Mouse (Mus musculus) layer of hippocampus, adult 9-10 months (tissue): ENCODE data around the gene Car11.
A peak's percentile ranks its signal among the peaks of the same experiment; 100 is the strongest.

Experiments used
- DNase-seq: peaks from one replicate; pipeline ENCODE4 v3.0.0; 2022; ENCODE audit warnings: low spot score

Car11 gene

DNA sequence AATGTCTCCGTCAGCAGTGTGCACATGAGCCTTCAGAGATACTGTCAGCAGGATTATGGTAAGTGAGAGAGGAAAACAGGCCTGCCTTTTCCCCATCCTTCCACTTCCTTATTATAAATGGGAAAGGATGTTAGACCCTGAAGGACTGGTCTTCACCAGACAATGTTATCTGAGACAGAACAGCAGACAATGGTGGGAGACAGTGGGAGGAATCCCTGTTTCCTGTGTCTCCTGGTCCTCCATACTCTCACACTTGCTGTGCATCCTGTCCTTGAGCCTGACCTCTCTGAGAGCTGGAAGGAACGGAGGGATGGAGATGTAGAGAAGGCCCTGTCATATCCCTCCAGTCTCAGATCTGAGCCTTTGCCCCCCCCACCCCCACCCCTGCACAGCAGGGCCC lies 7.3 kb upstream of the Car11 start:
- DNase-seq: no peak

DNA sequence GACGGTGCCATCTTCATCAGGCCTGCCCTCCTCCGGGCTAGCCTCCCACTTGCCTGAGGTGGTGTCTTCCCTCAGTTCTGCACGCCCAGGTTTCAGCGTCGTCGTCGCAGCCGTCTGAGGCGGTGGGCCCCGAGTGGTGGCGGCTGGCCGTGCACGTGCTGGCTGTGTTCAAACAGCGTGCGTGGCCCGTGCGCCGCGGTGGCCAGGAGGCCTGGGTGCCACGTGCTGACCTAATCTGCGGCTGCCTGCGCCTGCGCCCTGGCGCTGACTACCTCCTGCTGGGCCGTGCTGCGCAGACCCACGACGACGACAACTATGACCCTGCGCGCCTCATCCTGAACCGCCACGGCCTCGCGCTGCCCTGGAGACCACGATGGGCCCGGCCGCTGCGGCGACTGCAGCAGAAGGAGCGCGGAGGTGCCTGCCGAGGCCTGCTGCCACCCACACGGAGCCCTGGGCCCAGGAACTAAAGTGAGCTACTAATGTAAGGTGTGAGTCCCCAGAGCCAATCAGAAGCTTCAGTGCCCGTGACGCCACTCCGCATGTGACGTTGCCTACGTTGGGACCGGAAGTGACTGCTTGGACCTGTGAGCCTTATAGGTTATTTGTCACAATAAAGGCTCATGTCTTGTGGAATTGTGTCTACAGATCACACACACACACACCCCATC lies 5.6 kb upstream of the Car11 start, which contains the start of gene Sec1:
Gene Sec1, minus strand, starts transcription at position 482 of the 671 bp plus-strand sequence.
- no peak for DNase-seq

DNA sequence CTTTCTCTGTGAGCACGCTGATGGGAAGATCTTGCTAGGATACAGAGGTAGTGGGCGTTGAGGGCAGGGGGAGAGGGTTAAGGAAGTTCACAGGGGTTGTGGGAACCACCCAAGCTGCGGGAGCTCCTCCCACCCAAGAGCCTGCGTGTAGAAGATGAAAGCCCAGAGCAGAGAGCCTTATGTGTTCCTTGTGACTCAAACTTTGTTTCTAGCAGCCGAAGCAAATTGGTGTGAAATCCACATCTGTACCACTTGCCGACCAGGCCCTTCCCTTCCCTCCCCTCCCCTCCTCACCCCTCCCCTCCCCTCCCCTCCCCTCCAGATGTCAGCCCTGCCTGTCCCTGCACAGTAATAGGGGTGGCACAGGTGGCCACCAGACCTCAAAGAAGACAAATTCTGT lies 4.5 kb upstream of the Car11 start:
- no peak for DNase-seq

DNA sequence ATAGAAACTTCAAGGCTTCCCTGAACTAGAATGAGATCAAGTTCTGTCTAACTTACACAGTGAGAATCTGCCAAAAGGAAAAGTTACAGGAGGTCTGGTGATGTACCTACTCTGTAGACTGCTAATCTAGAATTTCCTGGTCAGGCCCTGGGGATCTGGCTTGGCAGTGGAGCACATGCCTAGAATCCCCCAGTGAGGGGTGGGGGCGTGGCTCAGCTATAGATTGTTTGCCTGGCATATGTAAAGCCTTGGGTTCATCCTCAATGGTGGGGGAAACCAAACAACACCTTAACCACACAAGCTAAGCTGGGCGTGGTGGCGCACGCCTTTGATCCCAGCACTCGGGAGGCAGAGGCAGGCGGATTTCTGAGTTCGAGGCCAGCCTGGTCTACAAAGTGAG lies 1.7 kb upstream of the Car11 start:
- no peak for DNase-seq

DNA sequence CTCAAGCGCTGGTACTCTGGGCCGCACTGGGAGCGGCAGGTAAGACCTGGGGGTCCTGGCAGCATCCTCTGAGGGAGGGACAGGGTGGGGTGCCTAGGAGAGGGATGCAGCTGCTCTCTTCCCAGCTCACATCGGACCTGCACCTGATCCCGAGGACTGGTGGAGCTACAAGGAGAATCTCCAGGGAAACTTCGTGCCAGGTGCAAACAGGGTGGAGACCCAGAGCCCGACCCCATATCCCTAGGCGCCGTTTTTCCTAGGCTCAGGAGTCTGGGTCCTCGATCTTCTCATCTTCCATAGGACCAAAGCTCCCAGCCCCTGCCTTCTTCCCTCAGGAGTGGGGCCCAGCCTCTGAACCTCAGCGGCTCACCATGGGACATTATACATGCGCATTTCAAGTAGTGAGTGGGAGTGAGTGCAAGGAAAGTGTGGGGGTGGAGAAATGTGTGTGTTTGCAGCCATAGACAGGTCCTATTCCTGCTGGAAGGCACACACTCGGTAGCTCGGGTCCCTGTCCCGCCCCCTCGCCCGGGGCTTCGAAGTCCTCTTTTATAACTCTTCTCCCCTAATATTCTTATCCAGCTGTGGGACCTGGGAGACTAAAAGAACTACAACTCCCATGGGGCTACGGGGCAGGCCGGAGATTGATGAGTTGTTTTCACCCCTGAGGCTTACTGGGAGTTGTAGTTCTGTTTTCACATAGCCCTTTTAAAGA lies 815 bp downstream of the Car11 start:
- no peak for DNase-seq

DNA sequence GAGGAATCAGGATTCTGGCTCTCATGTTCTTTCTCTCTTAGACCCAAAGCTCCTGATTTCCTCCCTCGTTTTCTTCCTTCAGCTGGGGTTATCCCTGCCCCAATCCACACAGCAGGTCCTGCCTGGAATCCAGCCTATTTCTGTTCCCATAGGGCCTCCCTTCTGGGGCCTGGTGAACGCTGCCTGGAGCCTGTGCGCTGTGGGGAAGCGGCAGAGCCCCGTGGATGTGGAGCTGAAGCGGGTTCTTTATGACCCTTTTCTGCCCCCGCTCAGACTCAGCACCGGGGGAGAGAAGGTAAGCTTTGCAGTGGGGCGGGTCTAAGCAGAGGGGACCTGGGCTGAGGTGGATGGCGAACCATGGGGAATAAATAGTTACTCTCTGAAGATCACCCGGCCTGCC lies 1.4 kb downstream of the Car11 start:
- DNase-seq: no peak

DNA sequence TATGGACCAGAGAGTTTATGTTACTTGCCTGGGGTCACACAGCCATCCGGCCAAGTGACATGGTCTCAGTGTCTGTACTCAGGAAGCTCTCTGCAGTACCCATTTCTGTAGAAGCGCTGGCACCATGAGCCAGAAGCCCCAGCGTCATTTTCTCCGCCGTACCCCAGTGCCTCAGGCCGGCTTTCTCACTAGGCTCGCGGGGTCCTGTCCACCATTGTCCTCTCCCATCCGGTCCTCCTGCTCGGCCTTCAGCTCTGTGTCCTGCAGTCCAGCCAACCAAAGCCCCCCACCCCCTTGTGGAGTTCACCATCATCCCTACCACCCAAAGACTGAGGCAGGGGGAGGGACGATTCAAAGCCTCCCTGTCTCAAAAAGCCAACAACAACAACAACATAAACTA lies 2.0 kb downstream of the Car11 start:
- DNase-seq: no peak

DNA sequence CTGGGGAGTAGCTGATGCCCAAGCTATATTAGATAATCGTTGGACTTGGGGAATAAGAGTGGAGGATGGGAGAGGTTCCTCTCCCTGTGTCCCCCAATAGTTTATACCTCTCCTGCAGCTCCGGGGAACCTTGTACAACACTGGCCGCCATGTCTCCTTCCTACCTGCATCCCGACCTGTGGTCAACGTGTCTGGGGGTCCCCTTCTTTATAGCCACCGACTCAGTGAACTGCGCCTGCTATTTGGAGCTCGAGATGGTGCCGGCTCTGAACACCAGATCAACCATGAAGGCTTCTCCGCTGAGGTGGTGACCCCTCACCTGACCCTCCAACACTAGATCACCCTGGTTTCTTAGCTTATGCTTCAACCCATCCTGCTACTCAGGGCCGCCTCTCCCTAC lies 2.7 kb downstream of the Car11 start:
- DNase-seq: no peak

DNA sequence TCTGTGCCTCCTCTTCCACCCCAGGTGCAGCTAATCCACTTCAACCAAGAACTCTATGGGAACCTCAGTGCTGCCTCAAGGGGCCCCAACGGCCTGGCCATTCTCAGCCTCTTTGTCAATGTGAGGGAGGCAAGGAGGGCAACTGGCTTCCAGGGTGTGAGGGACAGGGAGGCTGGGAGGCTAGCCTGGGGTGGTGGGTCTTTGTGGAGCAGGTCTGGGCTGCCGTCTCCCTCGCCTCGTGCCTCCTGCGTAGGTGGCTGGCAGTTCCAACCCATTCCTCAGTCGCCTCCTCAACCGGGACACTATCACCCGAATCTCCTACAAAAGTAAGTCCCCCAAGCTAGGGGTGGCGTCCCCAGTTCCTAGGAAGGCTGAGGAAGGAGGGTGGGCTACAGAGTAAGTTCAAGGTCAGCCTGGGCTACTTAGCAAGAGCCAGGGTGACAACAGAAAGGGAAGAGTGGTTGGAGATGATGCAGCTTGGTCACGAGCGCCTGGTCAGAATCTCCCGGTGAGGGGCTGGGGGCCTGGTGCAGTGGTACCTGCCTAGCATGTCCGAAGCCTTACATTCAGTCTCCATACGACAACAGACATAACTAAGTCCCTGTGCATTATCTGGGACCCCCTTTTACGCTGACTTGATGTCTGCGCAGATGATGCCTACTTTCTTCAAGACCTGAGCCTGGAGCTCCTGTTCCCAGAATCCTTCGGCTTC lies 3.3 kb downstream of the Car11 start:
- DNase-seq: no peak

DNA sequence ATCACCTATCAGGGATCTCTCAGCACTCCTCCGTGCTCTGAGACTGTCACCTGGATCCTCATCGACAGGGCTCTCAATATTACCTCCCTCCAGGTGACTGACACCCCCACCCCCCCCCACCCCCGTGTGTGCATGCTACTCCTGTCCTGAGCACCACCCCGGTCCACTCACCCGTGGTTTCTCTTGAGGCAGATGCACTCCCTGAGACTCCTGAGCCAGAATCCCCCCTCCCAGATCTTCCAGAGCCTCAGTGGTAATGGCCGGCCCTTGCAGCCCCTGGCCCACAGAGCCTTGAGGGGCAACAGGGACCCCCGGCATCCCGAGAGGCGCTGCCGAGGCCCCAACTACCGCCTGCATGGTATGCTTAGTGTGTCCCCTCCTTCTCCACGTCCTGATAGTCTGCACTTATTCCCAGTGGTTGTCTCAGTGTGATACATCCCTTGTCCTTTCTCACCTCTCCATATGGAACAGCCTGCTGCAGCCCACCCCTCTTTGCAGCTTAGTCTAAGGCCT lies 3.9 kb downstream of the Car11 start:
- no peak for DNase-seq

DNA sequence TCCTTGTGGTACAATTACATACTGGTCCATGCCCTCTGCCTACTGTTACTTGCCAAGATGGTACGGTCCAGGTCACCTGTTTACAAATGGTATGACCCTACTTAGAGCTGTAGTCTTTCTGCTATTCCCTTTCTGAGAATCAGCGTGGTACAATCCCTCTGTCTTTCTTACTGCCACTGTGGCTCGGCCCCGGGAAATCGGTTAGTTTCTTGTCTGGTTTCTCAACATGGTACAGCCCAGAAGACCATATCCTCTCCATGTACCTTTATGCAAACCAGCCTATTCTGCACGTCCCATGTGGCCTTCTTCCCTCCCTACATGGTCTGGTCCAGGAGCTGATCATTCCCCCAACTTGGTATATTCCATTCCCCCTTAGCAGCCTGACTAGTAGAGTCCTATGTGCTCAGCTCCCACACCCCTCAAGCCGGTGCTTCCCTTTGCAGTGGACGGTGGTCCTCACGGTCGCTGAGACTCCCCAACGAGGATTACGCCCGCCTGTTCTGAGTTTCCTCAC lies 4.5 kb downstream of the Car11 start:
- no peak for DNase-seq

DNA sequence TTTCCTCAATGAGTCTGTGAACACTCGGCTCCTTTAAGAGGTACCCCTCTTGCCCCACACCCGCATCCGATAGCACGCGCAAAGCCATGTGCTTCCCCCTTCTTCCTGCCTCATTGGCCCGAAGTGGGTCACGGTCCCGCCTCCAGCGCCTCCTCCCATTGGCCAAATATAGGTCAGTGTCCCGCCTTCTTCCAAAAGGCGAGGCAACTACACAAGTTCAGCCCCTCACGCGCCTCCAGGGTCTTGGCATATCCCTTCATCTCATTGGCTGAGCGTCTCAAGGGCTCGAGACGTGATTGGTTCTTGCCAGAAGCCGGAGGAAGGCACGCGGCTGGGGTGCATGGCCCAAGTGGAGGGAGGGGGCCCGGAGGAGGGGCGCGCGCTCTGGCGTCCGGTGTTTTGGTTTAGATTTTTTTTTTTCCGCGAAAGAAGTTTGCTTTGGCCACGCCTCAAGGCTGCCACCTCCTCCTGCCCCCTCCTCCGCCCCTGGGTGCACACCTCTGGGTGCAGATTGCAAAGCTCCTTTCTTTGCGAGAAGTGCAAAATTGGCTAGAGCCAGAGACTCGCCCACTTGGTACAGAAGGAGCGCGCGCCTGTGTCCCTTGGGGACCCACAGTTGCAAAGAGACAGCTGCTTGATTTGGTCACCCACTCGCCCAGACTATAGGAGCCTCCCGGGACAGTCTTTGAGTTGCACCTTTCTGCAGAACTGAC lies 5.2 kb downstream of the Car11 start, which contains the start of gene Dbp:
Gene Dbp, plus strand, starts transcription at position 359 of the 713 bp plus-strand sequence.
- DNase-seq: peak; percentile 99

DNA sequence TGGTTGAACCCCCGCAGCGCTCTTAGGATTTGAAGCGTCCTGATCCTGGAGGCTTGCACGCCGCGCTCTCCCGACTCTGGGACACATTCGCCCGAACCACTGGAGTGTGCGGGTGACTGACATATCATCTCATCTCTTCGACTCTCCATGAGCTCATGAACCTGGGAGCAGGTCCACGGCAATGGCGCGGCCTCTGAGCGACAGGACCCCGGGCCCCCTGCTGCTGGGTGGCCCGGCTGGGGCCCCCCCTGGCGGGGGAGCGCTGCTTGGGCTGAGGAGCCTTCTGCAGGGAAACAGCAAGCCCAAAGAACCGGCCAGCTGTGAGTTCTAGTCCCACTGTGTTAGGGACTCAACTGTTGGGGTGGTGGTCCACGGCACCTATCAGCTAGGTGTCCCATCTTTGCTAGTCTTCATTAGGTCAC lies 5.8 kb downstream of the Car11 start:
- no peak for DNase-seq

DNA sequence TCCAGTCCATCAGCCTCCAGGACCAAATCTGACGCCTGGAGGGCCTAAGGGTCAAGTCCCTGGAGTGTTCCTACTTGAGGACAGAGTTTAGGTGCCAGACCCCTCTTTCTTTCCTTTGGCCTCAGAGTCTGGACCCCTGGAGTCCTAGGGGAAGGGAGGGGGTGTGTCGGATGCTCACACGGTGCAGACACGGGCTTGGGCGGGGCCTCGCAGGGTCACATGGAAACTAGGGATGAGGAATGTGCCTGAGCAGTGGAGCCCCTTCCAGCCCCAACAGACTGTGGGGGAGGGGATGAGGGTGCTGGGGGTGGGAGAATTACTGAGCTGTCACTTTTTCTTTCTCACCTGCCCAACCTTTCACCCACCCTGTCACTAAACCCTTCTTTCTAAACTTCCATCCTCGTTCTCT lies 6.2 kb downstream of the Car11 start:
- DNase-seq: no peak

DNA sequence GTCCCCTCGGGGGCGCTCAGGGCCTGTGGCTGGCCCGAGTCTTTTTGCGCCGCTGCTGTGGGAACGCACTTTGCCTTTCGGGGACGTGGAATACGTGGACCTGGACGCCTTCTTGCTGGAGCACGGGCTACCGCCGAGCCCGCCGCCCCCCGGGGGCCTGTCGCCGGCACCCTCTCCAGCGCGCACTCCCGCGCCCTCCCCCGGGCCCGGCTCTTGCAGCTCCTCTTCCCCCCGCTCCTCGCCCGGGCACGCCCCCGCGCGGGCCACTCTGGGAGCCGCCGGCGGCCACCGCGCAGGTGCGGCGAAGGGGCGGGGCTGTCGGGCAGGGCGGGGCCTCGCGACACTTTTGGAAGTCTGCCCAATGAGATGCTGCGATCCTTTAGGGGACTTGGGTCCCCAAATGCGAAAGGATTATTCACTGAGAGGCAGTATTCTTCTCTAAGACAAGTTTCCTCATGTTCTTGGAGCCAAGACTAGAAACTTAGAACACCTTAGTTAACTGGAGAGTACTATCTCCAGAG lies 7.1 kb downstream of the Car11 start:
- DNase-seq: no peak

DNA sequence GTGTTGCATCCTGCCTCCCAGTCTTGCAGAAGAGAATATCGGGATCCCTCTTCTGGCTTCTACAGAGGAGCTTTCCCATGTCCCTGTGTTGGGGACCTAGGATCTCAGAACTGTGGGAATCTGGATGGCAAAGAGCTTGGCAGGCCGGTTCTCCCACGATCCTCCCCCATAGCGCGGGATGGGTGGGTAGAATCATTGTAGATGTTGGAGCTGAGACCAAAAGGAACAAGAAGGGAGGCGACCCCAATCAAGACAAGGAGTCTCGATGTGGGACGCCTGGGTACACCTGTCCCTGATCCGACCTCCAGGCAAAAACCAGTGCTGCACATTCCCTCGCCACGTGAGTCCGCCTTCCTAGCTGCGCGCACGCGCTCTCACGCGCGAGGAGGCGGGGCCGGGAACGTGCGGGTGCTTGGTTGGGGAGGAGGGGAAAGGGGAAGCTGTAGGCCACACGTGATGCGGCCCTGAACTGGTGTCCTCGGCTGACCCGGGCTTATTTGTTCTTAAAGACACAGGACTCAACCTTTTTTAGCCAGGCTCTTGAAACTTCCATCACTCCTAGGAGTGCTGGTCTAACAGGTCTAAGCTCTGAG lies 7.8 kb downstream of the Car11 start:
- peak; percentile 86 for DNase-seq

DNA sequence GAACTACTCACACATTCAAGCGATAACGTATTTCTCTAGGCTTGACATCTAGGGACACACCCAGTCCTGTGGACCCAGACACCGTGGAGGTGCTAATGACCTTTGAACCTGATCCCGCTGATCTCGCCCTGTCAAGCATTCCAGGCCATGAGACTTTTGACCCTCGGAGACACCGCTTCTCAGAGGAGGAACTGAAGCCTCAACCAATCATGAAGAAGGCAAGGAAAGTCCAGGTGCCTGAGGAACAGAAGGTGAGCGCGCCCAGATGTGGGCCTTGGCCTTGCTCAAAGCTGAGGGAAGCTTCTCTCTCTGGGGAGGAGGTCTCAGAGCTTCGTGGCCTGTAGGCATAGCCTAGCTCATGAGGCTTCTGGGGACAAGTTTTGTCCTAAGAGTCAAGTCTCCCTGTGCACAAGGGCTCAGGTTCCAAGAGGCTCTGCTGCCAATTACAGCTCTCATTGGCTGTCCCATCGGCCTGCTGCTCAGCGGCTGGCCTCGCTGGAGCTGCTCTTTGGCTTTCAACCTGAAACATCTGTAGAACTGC lies 8.6 kb downstream of the Car11 start:
- DNase-seq: no peak

DNA sequence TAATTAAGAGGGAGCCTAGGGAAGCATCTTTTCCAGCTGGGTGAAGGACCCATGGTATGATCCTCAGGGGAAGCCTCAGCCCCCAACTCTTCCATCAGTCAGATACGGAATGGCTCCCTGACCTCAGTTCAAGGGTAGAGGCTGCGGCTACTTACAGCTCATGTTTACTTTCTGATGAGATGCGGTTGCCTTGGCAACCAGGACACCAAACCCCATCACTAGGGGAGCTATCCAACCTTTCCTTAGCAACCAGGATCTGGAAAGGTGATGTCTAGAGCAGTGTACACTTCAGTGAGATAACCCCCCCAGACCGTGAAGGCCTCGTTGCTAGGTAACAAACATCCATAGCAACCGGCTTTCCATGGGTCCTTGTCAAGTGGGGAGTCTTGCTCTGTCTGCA lies 9.4 kb downstream of the Car11 start:
- no peak for DNase-seq

DNA sequence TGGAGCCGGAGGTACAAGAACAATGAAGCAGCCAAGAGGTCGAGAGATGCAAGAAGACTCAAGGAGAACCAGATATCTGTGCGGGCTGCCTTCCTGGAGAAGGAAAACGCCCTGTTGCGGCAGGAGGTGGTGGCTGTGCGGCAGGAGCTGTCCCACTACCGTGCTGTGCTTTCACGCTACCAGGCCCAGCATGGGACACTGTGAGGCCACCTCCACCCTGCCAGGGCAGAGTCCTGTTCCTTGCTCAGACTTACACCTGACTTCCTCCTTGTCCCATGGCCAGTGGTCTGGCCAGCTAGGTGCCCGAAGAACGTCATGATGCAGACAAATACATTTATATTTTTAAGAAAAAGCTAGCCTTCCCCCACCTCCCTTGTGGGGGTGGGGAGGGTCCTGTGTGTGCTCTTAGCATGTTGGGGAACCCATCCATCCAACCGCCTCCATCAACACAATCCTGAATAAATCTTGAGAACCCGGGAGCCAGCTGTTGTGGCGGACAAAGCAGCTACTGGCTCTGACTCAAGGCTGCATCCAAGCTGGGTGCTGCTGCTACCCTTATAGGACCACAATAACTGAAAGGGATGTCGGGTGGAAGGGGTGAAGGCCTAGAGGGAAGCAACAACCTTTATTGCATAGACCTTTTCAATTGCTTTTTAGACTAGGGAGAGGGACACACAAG lies 10.2 kb downstream of the Car11 start:
- DNase-seq: no peak

DNA sequence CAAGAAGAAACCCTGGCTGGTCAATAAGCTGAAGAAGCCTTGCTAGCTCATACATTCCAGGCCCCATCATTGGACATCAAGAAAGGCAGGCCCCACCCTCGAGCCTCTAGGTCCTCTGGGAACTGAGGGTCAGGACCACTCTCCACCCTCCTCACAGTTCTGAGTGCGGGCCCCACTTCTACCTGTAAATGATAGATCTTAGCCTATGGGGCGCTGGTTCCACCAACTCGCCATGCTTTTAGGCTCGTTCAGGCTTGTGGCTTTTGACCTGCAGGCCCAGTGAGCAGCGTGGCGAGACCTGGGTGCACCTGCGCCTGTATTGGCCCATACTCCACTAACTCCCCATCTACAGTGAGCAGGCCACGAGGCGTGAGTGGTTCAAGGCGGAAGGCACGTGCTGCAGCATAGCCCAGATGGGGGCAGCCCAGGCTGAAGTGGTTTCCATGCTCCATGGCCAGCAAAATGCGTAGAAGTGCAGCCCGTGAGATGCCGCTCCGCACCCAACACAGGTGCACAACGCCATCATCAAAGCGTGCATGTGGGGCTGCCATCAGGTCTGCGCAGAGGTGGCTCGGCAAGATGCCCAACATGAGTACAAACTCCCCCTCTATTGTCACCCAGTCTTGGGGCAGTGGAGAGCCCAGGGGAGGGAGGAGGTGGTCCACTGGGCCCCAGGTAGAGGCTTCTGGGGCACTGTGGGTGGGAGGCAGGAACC lies 11.0 kb downstream of the Car11 start:
- no peak for DNase-seq
